Mouse (Mus musculus) forelimb bud, embryonic 11.5 days (tissue): ENCODE measurements around the gene Adamts14.
A peak's percentile ranks its signal among the peaks of the same experiment; 100 is the strongest.

Experiments
- DNase-seq: peaks from one replicate; pipeline ENCODE4 v3.0.0-alpha.2; 2012; ENCODE audit warnings: low read depth, low spot score

Adamts14 gene

GRCm38 (mm10) chr10:61179927-61180326 is 93.3 kb downstream of the Adamts14 start:
- DNase-seq: no peak

GRCm38 (mm10) chr10:61178687-61179086 is 94.6 kb downstream of the Adamts14 start:
- DNase-seq: no peak

- no peak for DNase-seq
Measured at GRCm38 (mm10) chr10:61177751-61178150, 95.5 kb downstream of the Adamts14 start.

GRCm38 (mm10) chr10:61176221-61176790 is 96.9 kb downstream of the Adamts14 start:
- no peak for DNase-seq

- peak; percentile 39 for DNase-seq
Measured at GRCm38 (mm10) chr10:61175442-61176204, 97.6 kb downstream of the Adamts14 start.

- DNase-seq: no peak
Measured at GRCm38 (mm10) chr10:61174711-61175441, 98.4 kb downstream of the Adamts14 start.

GRCm38 (mm10) chr10:61172496-61172895 is 100.7 kb downstream of the Adamts14 start:
- no peak for DNase-seq

GRCm38 (mm10) chr10:61171654-61172053 is 101.6 kb downstream of the Adamts14 start, which contains the start of gene Tbata:
Gene Tbata, plus strand, starts transcription at chr10:61171954.
- DNase-seq: no peak

GRCm38 (mm10) chr10:61168393-61168792 is 104.8 kb downstream of the Adamts14 start:
- DNase-seq: no peak

GRCm38 (mm10) chr10:61167333-61168096 is 105.7 kb downstream of the Adamts14 start:
- DNase-seq: no peak

GRCm38 (mm10) chr10:61162366-61162765 is 110.9 kb downstream of the Adamts14 start:
- no peak for DNase-seq

GRCm38 (mm10) chr10:61160671-61161070 is 112.6 kb downstream of the Adamts14 start:
- DNase-seq: no peak

GRCm38 (mm10) chr10:61160089-61160488 is 113.1 kb downstream of the Adamts14 start:
- no peak for DNase-seq

- no peak for DNase-seq
Measured at GRCm38 (mm10) chr10:61158594-61158993, 114.6 kb downstream of the Adamts14 start.

GRCm38 (mm10) chr10:61156453-61156852 is 116.8 kb downstream of the Adamts14 start:
- no peak for DNase-seq

- DNase-seq: no peak
Measured at GRCm38 (mm10) chr10:61155611-61156010, 117.6 kb downstream of the Adamts14 start.

- no peak for DNase-seq
Measured at GRCm38 (mm10) chr10:61152131-61152530, 121.1 kb downstream of the Adamts14 start.

GRCm38 (mm10) chr10:61150616-61151015 is 122.6 kb downstream of the Adamts14 start:
- DNase-seq: peak; percentile 64

GRCm38 (mm10) chr10:61149476-61149875 is 123.8 kb downstream of the Adamts14 start:
- no peak for DNase-seq

GRCm38 (mm10) chr10:61147157-61148040 is 125.8 kb downstream of the Adamts14 start, which contains the start of gene Sgpl1:
Gene Sgpl1, minus strand, starts transcription at chr10:61147703.
- DNase-seq: peak; percentile 86
